Mouse (Mus musculus) kidney, embryonic 16.5 days (tissue): ENCODE measurements at regions not wholly inside any gene's neighbourhood (a gene's known extent, or its start where the extent isn't known, plus 50 kb on each side); places are given as distances from the start of the nearest gene placed in this dataset.

ENCODE experiments used
- ATAC-seq: fragments of 200-750 bp; cut with Nextera tagmentation; 2 replicates; pipeline ENCODE4 v1.8.0; 2017; ENCODE audit warnings: moderate TSS enrichment; ENCODE audit not compliant: low FRiP score, low TSS enrichment
- H3K27ac ChIP-seq: fragments of 300-500 bp; sonication (generic); 2 replicates; pipeline ENCODE4 v1.5.1; 2014; ENCODE audit warnings: low read length
- H3K27me3 ChIP-seq: fragments of 300-500 bp; sonication (generic); 2 replicates; pipeline ENCODE4 v1.6.1; 2014; ENCODE audit warnings: low read length, control low read depth, mixed read lengths; ENCODE audit not compliant: insufficient read depth
- H3K36me3 ChIP-seq: fragments of 300-500 bp; sonication (generic); 2 replicates; pipeline ENCODE4 v1.6.1; 2014; ENCODE audit warnings: low read length, control low read depth, mixed read lengths; ENCODE audit not compliant: insufficient read depth
- H3K4me1 ChIP-seq: fragments of 300-500 bp; sonication (generic); 2 replicates; pipeline ENCODE4 v1.6.1; 2014; ENCODE audit warnings: low read length, control low read depth, mixed read lengths; ENCODE audit not compliant: insufficient read depth
- H3K4me2 ChIP-seq: fragments of 300-500 bp; sonication (generic); replicated peaks from 2 replicates; pipeline ENCODE4 v1.6.1; 2014; ENCODE audit warnings: low read depth, low read length
- H3K4me3 ChIP-seq: fragments of 300-500 bp; sonication (generic); 2 replicates; pipeline ENCODE4 v1.5.1; 2014; ENCODE audit warnings: mild to moderate bottlenecking, low read length
- H3K9ac ChIP-seq: fragments of 300-500 bp; sonication (generic); replicated peaks from 2 replicates; pipeline ENCODE4 v1.6.1; 2014; ENCODE audit warnings: low read length
- H3K9me3 ChIP-seq: fragments of 300-500 bp; sonication (generic); 2 replicates; pipeline ENCODE4 v1.6.1; 2016; ENCODE audit warnings: low read length, control low read depth
- WGBS: fragments of 180-500 bp; shearing (Covaris S2); extraction: QIAGEN DNeasy Blood & Tissue Kit; methylation state at CpG from one replicate; pipeline ENCODE4 v1.1.7; 2014; 5-methylcytosine and 5-hydroxymethylcytosine counted together

- Histone ChIP-seq H3K9ac (no peak overlapping the region), H3K4me1 (no peaks in the 10 kb centered on the region), H3K27ac (no peak overlapping the region), H3K9me3 (no peaks in the 10 kb centered on the region), H3K4me3 (no peak overlapping the region), H3K4me2 (no peak overlapping the region), H3K27me3 (no peaks in the 10 kb centered on the region), H3K36me3 (no peaks in the 10 kb centered on the region)
- no peak for ATAC-seq
- 89% methylated on average over 3 of the region's 3 CpGs for WGBS
Measured at GRCm38 (mm10) chr13:19523686-19524085, 96.0 kb downstream of the Epdr1 start.

GRCm38 (mm10) chr13:19517938-19518777 is 101.6 kb downstream of the Epdr1 start:
- no peaks in the 10 kb centered on the region for H3K36me3 ChIP-seq
- WGBS = 90% methylated on average over 9 of the region's 9 CpGs
- no peak overlapping the region for H3K27ac ChIP-seq
- no peaks in the 10 kb centered on the region for H3K9me3 ChIP-seq
- no peaks in the 10 kb centered on the region for H3K4me1 ChIP-seq
- ATAC-seq = no peak
- no peaks in the 10 kb centered on the region for H3K27me3 ChIP-seq
- no peak overlapping the region for H3K4me2 ChIP-seq
- H3K4me3 ChIP-seq = no peak overlapping the region
- H3K9ac ChIP-seq = no peak overlapping the region

- Histone ChIP-seq H3K9me3 (no peaks in the 10 kb centered on the region), H3K4me3 (no peak overlapping the region), H3K9ac (no peak overlapping the region), H3K4me1 (no peaks in the 10 kb centered on the region), H3K27me3 (no peaks in the 10 kb centered on the region), H3K36me3 (no peaks in the 10 kb centered on the region), H3K4me2 (no peak overlapping the region), H3K27ac (no peak overlapping the region)
- 79% methylated on average over 3 of the region's 3 CpGs for WGBS
- no peak for ATAC-seq
Measured at GRCm38 (mm10) chr13:19514844-19515555, 104.7 kb downstream of the Epdr1 start.

- H3K36me3 ChIP-seq = no peaks in the 10 kb centered on the region
- no peaks in the 10 kb centered on the region for H3K27me3 ChIP-seq
- no peak overlapping the region for H3K9ac ChIP-seq
- H3K27ac ChIP-seq = no peak overlapping the region
- no peak for ATAC-seq
- H3K4me2 ChIP-seq = no peak overlapping the region
- H3K4me1 ChIP-seq = no peaks in the 10 kb centered on the region
- WGBS = 26% methylated on average over 3 of the region's 3 CpGs
- H3K4me3 ChIP-seq = no peak overlapping the region
- no peaks in the 10 kb centered on the region for H3K9me3 ChIP-seq
Measured at GRCm38 (mm10) chr13:19506543-19506942, 110.9 kb upstream of the Stard3nl start.

- Histone ChIP-seq H3K9me3 (no peaks in the 10 kb centered on the region), H3K4me2 (no peak overlapping the region), H3K36me3 (no peaks in the 10 kb centered on the region), H3K9ac (no peak overlapping the region), H3K4me3 (no peak overlapping the region), H3K27ac (no peak overlapping the region), H3K27me3 (no peaks in the 10 kb centered on the region), H3K4me1 (no peaks in the 10 kb centered on the region)
- ATAC-seq = no peak
Measured at GRCm38 (mm10) chr13:19504241-19504640, 108.6 kb upstream of the Stard3nl start.

- Histone ChIP-seq H3K9me3 (no peaks in the 10 kb centered on the region), H3K4me1 (no peaks in the 10 kb centered on the region), H3K4me2 (no peak overlapping the region), H3K27me3 (no peaks in the 10 kb centered on the region), H3K4me3 (no peak overlapping the region), H3K36me3 (no peaks in the 10 kb centered on the region), H3K27ac (no peak overlapping the region), H3K9ac (no peak overlapping the region)
- no peak for ATAC-seq
- WGBS = 75% methylated on average over 3 of the region's 3 CpGs
Measured at GRCm38 (mm10) chr13:19482198-19482597, 86.6 kb upstream of the Stard3nl start.

- Histone ChIP-seq H3K4me1 (no peaks in the 10 kb centered on the region), H3K9me3 (no peaks in the 10 kb centered on the region), H3K4me3 (no peak overlapping the region), H3K9ac (no peak overlapping the region), H3K27me3 (no peaks in the 10 kb centered on the region), H3K4me2 (no peak overlapping the region), H3K36me3 (no peaks in the 10 kb centered on the region), H3K27ac (no peak overlapping the region)
- no peak for ATAC-seq
- WGBS = 89% methylated on average over 10 of the region's 10 CpGs
Measured at GRCm38 (mm10) chr13:19474041-19474440, 78.4 kb upstream of the Stard3nl start.

- Histone ChIP-seq H3K27ac (no peak overlapping the region), H3K36me3 (no peaks in the 10 kb centered on the region), H3K4me1 (0 out of 2 replicates have a peak, but pooled peaks cover 4% of the 10 kb centered on the region), H3K4me2 (no peak overlapping the region), H3K9me3 (no peaks in the 10 kb centered on the region), H3K4me3 (no peak overlapping the region), H3K27me3 (no peaks in the 10 kb centered on the region), H3K9ac (no peak overlapping the region)
- no peak for ATAC-seq
- 84% methylated on average over 1 of the region's 1 CpGs for WGBS
Measured at GRCm38 (mm10) chr13:19470729-19471128, 75.1 kb upstream of the Stard3nl start.

GRCm38 (mm10) chr13:19466722-19467384 is 71.3 kb upstream of the Stard3nl start:
- H3K27me3 ChIP-seq = no peaks in the 10 kb centered on the region
- no peaks in the 10 kb centered on the region for H3K9me3 ChIP-seq
- no peak overlapping the region for H3K9ac ChIP-seq
- no peak overlapping the region for H3K4me2 ChIP-seq
- H3K4me3 ChIP-seq = no peak overlapping the region
- H3K36me3 ChIP-seq = no peaks in the 10 kb centered on the region
- peak; percentile 94 for ATAC-seq
- H3K4me1 ChIP-seq = 0 out of 2 replicates have a peak, but pooled peaks cover 4% of the 10 kb centered on the region
- H3K27ac ChIP-seq = no peak overlapping the region
- WGBS = 21% methylated on average over 5 of the region's 5 CpGs
